Mouse (Mus musculus): ENCODE measurements around the gene Opa1. TPM values are rescaled to one million over a fixed set of nuclear protein-coding genes. Genes with fewer than 3 reads are reported as not detected.

Gene Opa1
- polyA plus RNA-seq, 1 experiment from 2014 or later: 33.1 TPM

GRCm38 (mm10) chr16:29560869-29561268 lies 18.3 kb upstream of the Opa1 start:
- ATAC-seq (ENCODE audit: low FRiP score, low TSS enrichment): no peak
- H3K4me1 ChIP-seq (ENCODE audit: insufficient read depth, low read length): peaks cover 4% of the 10 kb centered on the region; the same call in 1 of the 2 replicates
- peaks cover 5% of the 10 kb centered on the region for H3K27me3 ChIP-seq (ENCODE audit: insufficient read depth, low read length)
- 7% methylated on average over 7 of the region's 7 CpGs for WGBS
- H3K36me3 ChIP-seq (ENCODE audit: insufficient read depth, low read length): no peaks in the 10 kb centered on the region
- no peak overlapping the region for H3K4me3 ChIP-seq (ENCODE audit: low read length)
- H3K27ac ChIP-seq (ENCODE audit: low read length): no peak overlapping the region
- H3K4me2 ChIP-seq (replicated peaks; ENCODE audit: low read depth, low read length): peak overlapping the region; percentile 33
- H3K9ac ChIP-seq (replicated peaks; ENCODE audit: low read length): no peak overlapping the region
- no peaks in the 10 kb centered on the region for H3K9me3 ChIP-seq (ENCODE audit: low read length)

- peaks cover 3% of the 10 kb centered on the region; the same call in 1 of the 2 replicates for H3K27me3 ChIP-seq (ENCODE audit: insufficient read depth, low read length)
- no peaks in the 10 kb centered on the region for H3K9me3 ChIP-seq (ENCODE audit: low read length)
- no peaks in the 10 kb centered on the region for H3K36me3 ChIP-seq (ENCODE audit: insufficient read depth, low read length)
- WGBS: 64% methylated on average over 4 of the region's 4 CpGs
- no peak overlapping the region for H3K9ac ChIP-seq (replicated peaks; ENCODE audit: low read length)
- H3K27ac ChIP-seq (ENCODE audit: low read length): no peak overlapping the region
- H3K4me3 ChIP-seq (ENCODE audit: low read length): no peak overlapping the region
- no peaks in the 10 kb centered on the region for H3K4me1 ChIP-seq (ENCODE audit: insufficient read depth, low read length)
- ATAC-seq (ENCODE audit: low FRiP score, low TSS enrichment): no peak
- H3K4me2 ChIP-seq (replicated peaks; ENCODE audit: low read depth, low read length): no peak overlapping the region
Observed at GRCm38 (mm10) chr16:29574013-29574412, 5.1 kb upstream of the Opa1 start.

- H3K27ac ChIP-seq (ENCODE audit: low read length): no peak overlapping the region
- H3K36me3 ChIP-seq (ENCODE audit: insufficient read depth, low read length): no peaks in the 10 kb centered on the region
- H3K4me2 ChIP-seq (replicated peaks; ENCODE audit: low read depth, low read length): no peak overlapping the region
- no peak overlapping the region for H3K4me3 ChIP-seq (ENCODE audit: low read length)
- 12% methylated on average over 5 of the region's 5 CpGs for WGBS
- H3K4me1 ChIP-seq (ENCODE audit: insufficient read depth, low read length): peaks cover 7% of the 10 kb centered on the region; the same call in 1 of the 2 replicates
- H3K9ac ChIP-seq (replicated peaks; ENCODE audit: low read length): no peak overlapping the region
- no peaks in the 10 kb centered on the region for H3K9me3 ChIP-seq (ENCODE audit: low read length)
- no peak for ATAC-seq (ENCODE audit: low FRiP score, low TSS enrichment)
- peaks cover 3% of the 10 kb centered on the region; the same call in 1 of the 2 replicates for H3K27me3 ChIP-seq (ENCODE audit: insufficient read depth, low read length)
Observed at GRCm38 (mm10) chr16:29575620-29576019, 3.5 kb upstream of the Opa1 start.

- WGBS: 8% methylated on average over 12 of the region's 12 CpGs
- ATAC-seq (ENCODE audit: low FRiP score, low TSS enrichment): no peak; the same call in 1 of the 2 replicates
- Histone ChIP-seq H3K36me3 (ENCODE audit: insufficient read depth, low read length) (no peaks in the 10 kb centered on the region), H3K9ac (replicated peaks; ENCODE audit: low read length) (peak overlapping the region; percentile 83), H3K9me3 (ENCODE audit: low read length) (no peaks in the 10 kb centered on the region), H3K4me2 (replicated peaks; ENCODE audit: low read depth, low read length) (peak overlapping the region; percentile 73), H3K27me3 (ENCODE audit: insufficient read depth, low read length) (peaks cover 3% of the 10 kb centered on the region; the same call in 1 of the 2 replicates), H3K4me1 (ENCODE audit: insufficient read depth, low read length) (peaks cover 8% of the 10 kb centered on the region; the same call in 1 of the 2 replicates), H3K27ac (ENCODE audit: low read length) (no peak overlapping the region), H3K4me3 (ENCODE audit: low read length) (peak overlapping the region; percentile 70)
Observed at GRCm38 (mm10) chr16:29579787-29580176, 648 bp downstream of the Opa1 start.

- H3K9me3 ChIP-seq (ENCODE audit: low read length): no peaks in the 10 kb centered on the region
- H3K4me1 ChIP-seq (ENCODE audit: insufficient read depth, low read length): no peaks in the 10 kb centered on the region
- no peak overlapping the region for H3K4me2 ChIP-seq (replicated peaks; ENCODE audit: low read depth, low read length)
- 81% methylated on average over 7 of the region's 7 CpGs for WGBS
- H3K27ac ChIP-seq (ENCODE audit: low read length): no peak overlapping the region
- no peak for ATAC-seq (ENCODE audit: low FRiP score, low TSS enrichment)
- H3K9ac ChIP-seq (replicated peaks; ENCODE audit: low read length): no peak overlapping the region
- H3K36me3 ChIP-seq (ENCODE audit: insufficient read depth, low read length): peaks cover 49% of the 10 kb centered on the region
- no peaks in the 10 kb centered on the region for H3K27me3 ChIP-seq (ENCODE audit: insufficient read depth, low read length)
- no peak overlapping the region for H3K4me3 ChIP-seq (ENCODE audit: low read length)
Observed at GRCm38 (mm10) chr16:29592171-29592570, 13.0 kb downstream of the Opa1 start.

GRCm38 (mm10) chr16:29597122-29597521 lies 18.0 kb downstream of the Opa1 start:
- ATAC-seq (ENCODE audit: low FRiP score, low TSS enrichment): no peak
- Histone ChIP-seq H3K4me2 (replicated peaks; ENCODE audit: low read depth, low read length) (no peak overlapping the region), H3K9me3 (ENCODE audit: low read length) (no peaks in the 10 kb centered on the region), H3K36me3 (ENCODE audit: insufficient read depth, low read length) (peaks cover 27% of the 10 kb centered on the region), H3K4me3 (ENCODE audit: low read length) (no peak overlapping the region), H3K9ac (replicated peaks; ENCODE audit: low read length) (no peak overlapping the region), H3K4me1 (ENCODE audit: insufficient read depth, low read length) (no peaks in the 10 kb centered on the region), H3K27ac (ENCODE audit: low read length) (no peak overlapping the region), H3K27me3 (ENCODE audit: insufficient read depth, low read length) (no peaks in the 10 kb centered on the region)
- WGBS: 88% methylated on average over 4 of the region's 4 CpGs

- H3K4me2 ChIP-seq (replicated peaks; ENCODE audit: low read depth, low read length): no peak overlapping the region
- no peak overlapping the region for H3K9ac ChIP-seq (replicated peaks; ENCODE audit: low read length)
- WGBS: 91% methylated on average over 8 of the region's 8 CpGs
- ATAC-seq (ENCODE audit: low FRiP score, low TSS enrichment): no peak
- H3K27ac ChIP-seq (ENCODE audit: low read length): no peak overlapping the region
- no peaks in the 10 kb centered on the region for H3K9me3 ChIP-seq (ENCODE audit: low read length)
- no peaks in the 10 kb centered on the region for H3K27me3 ChIP-seq (ENCODE audit: insufficient read depth, low read length)
- H3K4me3 ChIP-seq (ENCODE audit: low read length): no peak overlapping the region
- peaks cover 46% of the 10 kb centered on the region for H3K36me3 ChIP-seq (ENCODE audit: insufficient read depth, low read length)
- no peaks in the 10 kb centered on the region for H3K4me1 ChIP-seq (ENCODE audit: insufficient read depth, low read length)
Observed at GRCm38 (mm10) chr16:29605546-29605945, 26.4 kb downstream of the Opa1 start.

- ATAC-seq (ENCODE audit: low FRiP score, low TSS enrichment): peak; percentile 70; the same call in 1 of the 2 replicates
- H3K4me2 ChIP-seq (replicated peaks; ENCODE audit: low read depth, low read length): no peak overlapping the region
- H3K36me3 ChIP-seq (ENCODE audit: insufficient read depth, low read length): peaks cover 61% of the 10 kb centered on the region
- H3K27me3 ChIP-seq (ENCODE audit: insufficient read depth, low read length): no peaks in the 10 kb centered on the region
- H3K9ac ChIP-seq (replicated peaks; ENCODE audit: low read length): no peak overlapping the region
- WGBS: 86% methylated on average over 7 of the region's 7 CpGs
- no peaks in the 10 kb centered on the region for H3K9me3 ChIP-seq (ENCODE audit: low read length)
- no peaks in the 10 kb centered on the region for H3K4me1 ChIP-seq (ENCODE audit: insufficient read depth, low read length)
- no peak overlapping the region for H3K4me3 ChIP-seq (ENCODE audit: low read length)
- no peak overlapping the region for H3K27ac ChIP-seq (ENCODE audit: low read length)
Observed at GRCm38 (mm10) chr16:29607131-29607530, 28.0 kb downstream of the Opa1 start.

- no peak overlapping the region for H3K4me2 ChIP-seq (replicated peaks; ENCODE audit: low read depth, low read length)
- no peak overlapping the region for H3K9ac ChIP-seq (replicated peaks; ENCODE audit: low read length)
- no peak; the same call in 1 of the 2 replicates for ATAC-seq (ENCODE audit: low FRiP score, low TSS enrichment)
- peaks cover 68% of the 10 kb centered on the region for H3K36me3 ChIP-seq (ENCODE audit: insufficient read depth, low read length)
- no peak overlapping the region for H3K4me3 ChIP-seq (ENCODE audit: low read length)
- H3K4me1 ChIP-seq (ENCODE audit: insufficient read depth, low read length): no peaks in the 10 kb centered on the region
- WGBS: 68% methylated on average over 9 of the region's 9 CpGs
- H3K9me3 ChIP-seq (ENCODE audit: low read length): no peaks in the 10 kb centered on the region
- no peaks in the 10 kb centered on the region for H3K27me3 ChIP-seq (ENCODE audit: insufficient read depth, low read length)
- H3K27ac ChIP-seq (ENCODE audit: low read length): no peak overlapping the region
Observed at GRCm38 (mm10) chr16:29614762-29615161, 35.6 kb downstream of the Opa1 start.

- no peak overlapping the region for H3K4me2 ChIP-seq (replicated peaks; ENCODE audit: low read depth, low read length)
- no peak overlapping the region for H3K4me3 ChIP-seq (ENCODE audit: low read length)
- H3K36me3 ChIP-seq (ENCODE audit: insufficient read depth, low read length): peaks cover 43% of the 10 kb centered on the region
- no peaks in the 10 kb centered on the region for H3K4me1 ChIP-seq (ENCODE audit: insufficient read depth, low read length)
- no peaks in the 10 kb centered on the region for H3K9me3 ChIP-seq (ENCODE audit: low read length)
- H3K27me3 ChIP-seq (ENCODE audit: insufficient read depth, low read length): no peaks in the 10 kb centered on the region
- no peak overlapping the region for H3K9ac ChIP-seq (replicated peaks; ENCODE audit: low read length)
- 75% methylated on average over 1 of the region's 1 CpGs for WGBS
- no peak for ATAC-seq (ENCODE audit: low FRiP score, low TSS enrichment)
- no peak overlapping the region for H3K27ac ChIP-seq (ENCODE audit: low read length)
Observed at GRCm38 (mm10) chr16:29629053-29629452, 49.9 kb downstream of the Opa1 start.

Data from kidney, embryonic 16.5 days (tissue).